Mouse (Mus musculus) liver, postnatal 0 days (tissue): ENCODE measurements at regions not wholly inside any gene's neighbourhood (a gene's known extent, or its start where the extent isn't known, plus 50 kb on each side); places are given as distances from the start of the nearest gene placed in this dataset.

ENCODE experiments used
- CTCF ChIP-seq: sonication (generic); IDR thresholded peaks from 2 replicates; pipeline ENCODE4 v1.5.1; 2016; ENCODE audit warnings: antibody characterized with exemption, low read depth
- EP300 ChIP-seq: IDR thresholded peaks from 2 replicates; pipeline ENCODE4 v1.6.1; 2016; ENCODE audit warnings: antibody characterized with exemption, low read depth, mild to moderate bottlenecking

- TF ChIP-seq EP300 (no peak), CTCF (no peak)
These were observed 58.6 kb upstream of the Eif4g2 start for GRCm38 (mm10) chr7:111141285-111141965.
